Mouse (Mus musculus) neural tube, embryonic 11.5 days (tissue): ENCODE data around the gene Rora. TPM values are rescaled to one million over a fixed set of nuclear protein-coding genes. Genes with fewer than 3 reads are reported as not detected.

Experiments
- ATAC-seq: fragments of 200-750 bp; cut with Nextera tagmentation; 2 replicates; pipeline ENCODE4 v1.8.0; 2017; ENCODE audit warnings: moderate number of reproducible peaks, mild to moderate bottlenecking, moderate TSS enrichment, moderate library complexity; ENCODE audit not compliant: insufficient read depth, low FRiP score, low TSS enrichment
- DNase-seq: peaks from one replicate; pipeline ENCODE4 v3.0.0-alpha.2; 2015; ENCODE audit warnings: low spot score
- H3K27ac ChIP-seq: fragments of 300-500 bp; sonication (generic); 2 replicates; pipeline ENCODE4 v1.5.1; 2014; ENCODE audit warnings: low read depth, mild to moderate bottlenecking, low read length
- H3K27me3 ChIP-seq: fragments of 300-500 bp; sonication (generic); 2 replicates; pipeline ENCODE4 v1.6.1; 2014; ENCODE audit warnings: mild to moderate bottlenecking, low read length, mixed read lengths; ENCODE audit not compliant: control insufficient read depth, insufficient read depth
- H3K36me3 ChIP-seq: fragments of 300-500 bp; sonication (generic); 2 replicates; pipeline ENCODE4 v1.6.1; 2014; ENCODE audit warnings: mild to moderate bottlenecking, low read length, moderate library complexity, mixed read lengths; ENCODE audit not compliant: control insufficient read depth, insufficient read depth
- H3K4me1 ChIP-seq: fragments of 300-500 bp; sonication (generic); 2 replicates; pipeline ENCODE4 v1.6.1; 2014; ENCODE audit warnings: low read length, mixed read lengths; ENCODE audit not compliant: control insufficient read depth, insufficient read depth
- H3K4me2 ChIP-seq: fragments of 300-500 bp; sonication (generic); 2 replicates; pipeline ENCODE4 v1.6.1; 2014; ENCODE audit warnings: low read depth, mild to moderate bottlenecking, moderate library complexity
- H3K4me3 ChIP-seq: fragments of 300-500 bp; sonication (generic); 2 replicates; pipeline ENCODE4 v1.5.1; 2014; ENCODE audit warnings: low read depth, low read length
- H3K9ac ChIP-seq: fragments of 300-500 bp; sonication (generic); 2 replicates; pipeline ENCODE4 v1.6.1; 2014; ENCODE audit warnings: mild to moderate bottlenecking, low read length
- H3K9me3 ChIP-seq: fragments of 300-500 bp; sonication (generic); 2 replicates; pipeline ENCODE4 v1.6.1; 2016; ENCODE audit warnings: low read length; ENCODE audit not compliant: control insufficient read depth
- WGBS: fragments of 180-500 bp; shearing (Covaris S2); extraction: QIAGEN DNeasy Blood & Tissue Kit; methylation state at CpG from one replicate; pipeline ENCODE4 v1.1.7; 2014; 5-methylcytosine and 5-hydroxymethylcytosine counted together
- polyA plus RNA-seq: library from polyadenylated mRNA; unstranded; fragments of >200 nt; fragmentation: Nextera tagmentation; extraction: Ambion mirVana; gene quantifications from 2 replicates; pipeline ENCODE4 v1.2.1, GENCODE M21; 2014

Gene Rora
- polyA plus RNA-seq, 1 experiment from 2014 or later, result 3.2 TPM

DNA sequence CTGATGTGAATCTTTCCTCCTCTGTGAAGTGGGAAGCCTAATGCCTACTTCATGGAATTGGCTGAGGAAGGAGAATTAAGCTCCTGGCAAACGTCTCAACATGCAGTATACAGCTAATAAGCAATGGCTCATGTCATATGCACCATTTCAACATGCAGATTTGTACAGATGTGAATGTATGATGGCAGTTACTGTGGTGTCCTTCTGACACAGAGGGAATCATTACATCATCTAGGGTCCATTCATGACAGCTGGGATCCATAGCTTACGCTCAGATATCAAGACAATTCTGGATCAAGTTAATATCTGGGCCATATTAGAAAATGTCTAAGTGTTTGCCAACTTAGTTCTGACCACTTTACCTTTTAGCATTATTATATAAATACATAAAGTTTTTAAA is 199.3 kb downstream of the Rora start:
- no peak overlapping the region for H3K4me2 ChIP-seq
- no peak overlapping the region for H3K4me3 ChIP-seq
- DNase-seq (no peak), ATAC-seq (no peak)
- 92% methylated on average over 2 of the region's 2 CpGs for WGBS
- H3K4me1 ChIP-seq, result no peaks in the 10 kb centered on the region
- no peak overlapping the region for H3K9ac ChIP-seq
- H3K9me3 ChIP-seq, result no peaks in the 10 kb centered on the region
- H3K27me3 ChIP-seq, result no peaks in the 10 kb centered on the region
- no peaks in the 10 kb centered on the region for H3K36me3 ChIP-seq
- H3K27ac ChIP-seq, result no peak overlapping the region

DNA sequence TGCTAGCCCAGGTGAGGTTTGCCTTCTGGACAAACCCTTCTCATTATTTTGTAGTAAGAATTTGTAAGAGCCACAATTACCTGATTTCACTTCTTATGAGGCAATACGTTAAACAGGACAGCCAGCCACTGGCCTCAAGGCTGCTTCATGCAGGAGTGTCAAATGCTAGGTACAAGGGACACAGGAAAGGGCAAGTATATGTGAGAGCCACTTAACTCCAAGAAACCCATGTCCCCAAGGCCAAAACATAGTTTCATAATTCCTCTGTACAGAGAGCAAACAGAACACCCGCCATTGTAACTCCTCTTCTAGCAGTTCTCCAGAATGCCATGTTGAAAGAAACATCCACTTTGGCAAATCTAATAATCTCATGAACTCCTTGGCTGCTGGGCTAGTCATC is 205.9 kb downstream of the Rora start:
- no peak overlapping the region for H3K9ac ChIP-seq
- no peaks in the 10 kb centered on the region for H3K4me1 ChIP-seq
- no peak overlapping the region for H3K27ac ChIP-seq
- H3K4me2 ChIP-seq, result no peak overlapping the region
- H3K9me3 ChIP-seq, result no peaks in the 10 kb centered on the region
- DNase-seq, result no peak
- no peak for ATAC-seq
- H3K27me3 ChIP-seq, result no peaks in the 10 kb centered on the region
- H3K36me3 ChIP-seq, result no peaks in the 10 kb centered on the region
- no peak overlapping the region for H3K4me3 ChIP-seq
- 95% methylated on average over 2 of the region's 2 CpGs for WGBS

DNA sequence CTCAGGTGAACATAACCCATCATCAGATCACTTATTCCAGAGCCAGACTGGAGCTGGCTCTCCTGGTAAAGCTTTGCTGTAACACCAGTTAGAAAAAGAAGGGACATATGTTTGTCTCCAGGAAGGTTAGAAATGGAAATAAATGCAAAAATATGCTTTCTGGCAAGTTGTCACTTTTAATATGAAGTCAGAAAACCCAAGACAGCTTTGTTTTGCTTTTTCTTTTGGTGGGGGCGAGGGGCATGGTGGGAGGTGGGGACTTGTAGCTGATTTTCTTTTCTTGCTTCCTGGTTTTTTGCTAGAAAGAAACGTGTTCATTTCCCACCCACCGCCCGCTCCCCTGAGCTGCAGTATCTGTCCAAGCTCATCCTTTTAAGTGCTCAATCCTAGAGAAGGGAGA is 212.7 kb downstream of the Rora start:
- ATAC-seq, result no peak
- 81% methylated on average over 4 of the region's 4 CpGs for WGBS
- H3K4me2 ChIP-seq, result no peak overlapping the region

DNA sequence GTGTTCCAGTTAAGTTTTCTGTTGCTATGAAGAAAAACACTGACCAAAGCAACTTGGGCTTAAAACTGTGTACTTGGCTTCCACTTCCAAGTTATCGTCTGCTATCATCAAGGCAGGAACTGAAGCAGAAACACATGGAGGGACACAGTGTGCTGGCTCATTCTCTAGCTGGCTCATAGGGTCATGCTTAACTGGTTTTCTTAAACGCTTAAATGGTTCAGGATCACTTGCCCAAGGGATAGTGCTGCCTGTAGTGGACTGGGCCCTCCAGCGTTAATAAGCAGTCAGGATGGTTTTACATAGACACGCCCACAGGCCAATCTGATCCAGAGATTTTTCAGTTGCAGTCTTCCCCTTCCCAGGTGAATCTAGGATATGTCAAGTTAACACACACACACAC is 220.3 kb downstream of the Rora start:
- 89% methylated on average over 4 of the region's 4 CpGs for WGBS
- Histone ChIP-seq H3K9ac (no peak overlapping the region), H3K4me2 (no peak overlapping the region), H3K36me3 (no peaks in the 10 kb centered on the region), H3K4me3 (no peak overlapping the region), H3K27ac (no peak overlapping the region), H3K9me3 (no peaks in the 10 kb centered on the region), H3K27me3 (no peaks in the 10 kb centered on the region), H3K4me1 (no peaks in the 10 kb centered on the region)
- ATAC-seq (no peak), DNase-seq (no peak)

More for the DNA sequence above, 212.7 kb downstream of the Rora start:
- H3K27ac ChIP-seq, result no peak overlapping the region
- no peaks in the 10 kb centered on the region for H3K36me3 ChIP-seq
- H3K9me3 ChIP-seq, result no peaks in the 10 kb centered on the region
- DNase-seq, result no peak
- H3K9ac ChIP-seq, result no peak overlapping the region
- no peak overlapping the region for H3K4me3 ChIP-seq
- no peaks in the 10 kb centered on the region for H3K27me3 ChIP-seq
- H3K4me1 ChIP-seq, result no peaks in the 10 kb centered on the region

DNA sequence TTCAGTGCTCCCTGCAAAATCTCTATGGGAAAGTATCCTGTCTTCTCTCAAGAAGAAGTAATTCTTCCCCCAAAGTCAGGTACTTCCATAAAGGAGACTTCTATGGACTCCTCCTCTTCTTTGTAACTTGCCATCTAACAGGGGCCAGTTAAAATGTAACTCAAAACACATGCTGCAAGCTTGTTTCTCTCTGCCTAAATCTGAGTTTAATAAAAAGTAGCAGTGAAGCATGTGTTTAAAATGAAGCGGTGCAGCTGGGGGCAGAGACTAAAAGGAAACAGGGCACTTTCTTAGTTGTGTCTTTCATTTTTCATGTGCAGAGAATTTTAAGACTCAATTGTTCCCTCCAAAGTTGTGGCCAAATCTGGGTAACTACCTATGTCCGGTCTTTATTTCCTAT is 221.0 kb downstream of the Rora start:
- DNase-seq (no peak), ATAC-seq (no peak)
- no peaks in the 10 kb centered on the region for H3K27me3 ChIP-seq
- no peak overlapping the region for H3K9ac ChIP-seq
- no peaks in the 10 kb centered on the region for H3K4me1 ChIP-seq
- no peak overlapping the region for H3K4me2 ChIP-seq
- H3K36me3 ChIP-seq, result no peaks in the 10 kb centered on the region
- 88% methylated on average over 2 of the region's 2 CpGs for WGBS
- no peaks in the 10 kb centered on the region for H3K9me3 ChIP-seq
- no peak overlapping the region for H3K4me3 ChIP-seq
- no peak overlapping the region for H3K27ac ChIP-seq

DNA sequence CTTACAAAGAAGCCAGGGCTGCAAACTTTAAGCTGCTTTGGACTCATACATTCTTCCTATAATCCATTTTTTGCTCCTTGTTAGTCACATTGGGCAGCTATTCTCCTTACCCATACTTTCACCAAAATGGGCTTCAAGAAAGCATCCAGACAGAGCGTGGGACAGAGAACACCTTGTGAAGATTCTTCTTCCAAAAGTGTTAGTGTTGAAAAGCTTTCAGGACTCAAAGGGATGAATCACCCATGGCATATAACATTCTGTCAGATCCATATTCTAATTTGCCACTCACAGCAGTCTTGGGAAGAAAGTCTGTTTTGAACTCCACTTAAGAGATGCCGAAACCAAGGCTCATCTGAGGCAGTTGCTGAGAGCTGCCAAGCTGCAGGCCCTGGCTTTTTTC is 222.2 kb downstream of the Rora start:
- H3K9me3 ChIP-seq, result no peaks in the 10 kb centered on the region
- 89% methylated on average over 2 of the region's 2 CpGs for WGBS

DNA sequence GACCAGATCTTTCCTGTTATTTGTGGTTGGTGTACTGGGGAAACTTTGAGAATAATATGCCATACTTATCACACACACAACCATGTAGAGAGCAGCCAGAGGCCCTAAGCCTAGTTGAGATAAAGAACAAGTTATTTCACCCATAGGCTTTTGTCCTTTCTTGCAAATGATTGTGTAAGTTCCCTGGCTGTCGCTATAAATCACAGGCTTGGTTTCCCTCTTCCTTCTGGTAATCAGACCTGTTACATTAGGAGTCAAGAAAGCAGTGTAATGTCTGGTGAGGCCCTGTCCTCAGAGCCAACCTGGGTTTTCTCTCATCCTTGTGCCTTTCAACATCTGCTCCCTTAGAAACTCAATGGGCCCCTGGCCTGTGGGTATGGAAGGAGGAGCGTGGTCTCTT is 222.7 kb downstream of the Rora start:
- Histone ChIP-seq H3K9me3 (no peaks in the 10 kb centered on the region), H3K27me3 (no peaks in the 10 kb centered on the region), H3K4me1 (no peaks in the 10 kb centered on the region), H3K4me2 (no peak overlapping the region), H3K36me3 (no peaks in the 10 kb centered on the region), H3K4me3 (no peak overlapping the region), H3K27ac (no peak overlapping the region), H3K9ac (no peak overlapping the region)
- WGBS, result 87% methylated on average over 2 of the region's 2 CpGs
- ATAC-seq (no peak), DNase-seq (no peak)

More for the DNA sequence above, 222.2 kb downstream of the Rora start:
- H3K27me3 ChIP-seq, result no peaks in the 10 kb centered on the region
- H3K4me3 ChIP-seq, result no peak overlapping the region
- no peak overlapping the region for H3K4me2 ChIP-seq
- no peak overlapping the region for H3K9ac ChIP-seq
- H3K36me3 ChIP-seq, result no peaks in the 10 kb centered on the region
- no peak overlapping the region for H3K27ac ChIP-seq
- H3K4me1 ChIP-seq, result no peaks in the 10 kb centered on the region
- no peak for ATAC-seq
- no peak for DNase-seq

DNA sequence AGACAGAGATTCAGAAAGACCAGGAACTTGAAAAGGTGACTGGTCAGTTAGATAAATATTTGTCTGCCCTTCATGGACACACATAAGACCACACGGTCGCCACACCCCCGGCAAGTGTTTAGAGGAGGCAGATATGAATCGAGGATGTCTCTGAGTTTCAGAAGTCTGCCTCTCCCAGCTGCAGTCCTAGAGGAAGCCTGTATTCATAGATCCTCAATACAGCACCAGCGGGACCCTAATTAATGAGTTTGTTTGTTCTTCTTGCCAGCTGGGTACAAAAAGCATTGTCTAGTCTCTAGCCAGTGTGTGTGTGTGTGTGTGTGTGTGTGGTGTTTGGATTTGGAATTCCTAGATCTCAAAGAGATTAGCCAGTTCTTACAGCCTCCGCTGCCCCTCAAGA is 228.3 kb downstream of the Rora start:
- no peak for DNase-seq
- Histone ChIP-seq H3K27me3 (no peaks in the 10 kb centered on the region), H3K9me3 (no peaks in the 10 kb centered on the region), H3K36me3 (no peaks in the 10 kb centered on the region), H3K9ac (no peak overlapping the region), H3K4me3 (no peak overlapping the region), H3K27ac (no peak overlapping the region), H3K4me1 (no peaks in the 10 kb centered on the region), H3K4me2 (no peak overlapping the region)
- ATAC-seq, result no peak
- 47% methylated on average over 6 of the region's 6 CpGs for WGBS

DNA sequence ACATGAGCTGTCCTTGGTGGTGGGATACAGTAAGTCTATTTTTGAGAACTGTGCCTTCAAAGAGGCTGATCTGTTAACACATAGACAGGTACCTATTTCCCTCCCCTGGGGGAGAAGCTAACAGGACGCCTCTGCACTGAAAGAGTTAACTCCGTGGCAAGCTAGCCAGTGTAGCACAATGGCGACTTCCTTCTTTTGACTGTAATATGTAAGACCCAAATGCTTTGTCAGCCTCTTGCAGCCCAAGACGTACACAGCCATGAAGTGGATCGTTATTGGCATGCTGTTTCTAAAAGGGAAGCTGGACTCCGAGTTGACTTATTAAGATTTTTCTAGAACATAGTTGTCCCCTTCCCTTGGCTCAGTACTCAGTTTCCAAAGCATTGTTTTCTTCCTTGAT is 229.4 kb downstream of the Rora start:
- Histone ChIP-seq H3K4me2 (no peak overlapping the region), H3K36me3 (no peaks in the 10 kb centered on the region), H3K9ac (no peak overlapping the region), H3K4me3 (no peak overlapping the region), H3K4me1 (no peaks in the 10 kb centered on the region), H3K27ac (no peak overlapping the region), H3K27me3 (no peaks in the 10 kb centered on the region), H3K9me3 (no peaks in the 10 kb centered on the region)
- DNase-seq (no peak), ATAC-seq (no peak)
- 71% methylated on average over 6 of the region's 6 CpGs for WGBS
